Mouse (Mus musculus) megakaryocyte, embryonic 14.5 days (primary cell): ENCODE measurements around the gene Cpne7. TPM values are rescaled to one million over a fixed set of nuclear protein-coding genes. Genes with fewer than 3 reads are reported as not detected.

ENCODE experiments used
- H3K27me3 ChIP-seq: replicated peaks from 2 replicates; pipeline ENCODE3; 2012; ENCODE audit warnings: inconsistent platforms
- H3K36me3 ChIP-seq: replicated peaks from 2 replicates; pipeline ENCODE3; 2012; ENCODE audit warnings: low read length, inconsistent platforms, mixed read lengths
- H3K4me1 ChIP-seq: 2 replicates; pipeline ENCODE4 v1.6.1; 2012; ENCODE audit warnings: inconsistent platforms
- H3K4me3 ChIP-seq: replicated peaks from 2 replicates; pipeline ENCODE3; 2012; ENCODE audit warnings: moderate library complexity, mild to moderate bottlenecking, inconsistent platforms
- H3K9me3 ChIP-seq: 2 replicates; pipeline ENCODE4 v1.6.1; 2012; ENCODE audit warnings: inconsistent platforms
- FLI1 ChIP-seq: IDR thresholded peaks from 2 replicates; pipeline ENCODE4 v1.6.1; 2012; ENCODE audit warnings: low read length, inconsistent platforms, mixed read lengths
- GATA1 ChIP-seq: IDR thresholded peaks from 3 replicates; pipeline ENCODE4 v1.6.1; 2012; ENCODE audit warnings: mixed read lengths, low read length, inconsistent platforms, borderline replicate concordance
- polyA plus RNA-seq: library from polyadenylated mRNA; stranded (reverse); fragments of >175 nt; gene quantifications from 2 replicates; pipeline ENCODE4 v1.2.3, GENCODE M21; 2012; ENCODE audit warnings: low replicate concordance; ENCODE audit not compliant: insufficient read depth

Cpne7 gene
- polyA plus RNA-seq, 1 experiment, result 0.43 TPM

GRCm38 (mm10) chr8:123112892-123113291 is 4.3 kb upstream of the Cpne7 start:
- Histone ChIP-seq H3K27me3 (peaks cover 31% of the 10 kb centered on the region), H3K36me3 (no peaks in the 10 kb centered on the region), H3K4me1 (peaks cover 70% of the 10 kb centered on the region), H3K4me3 (no peak overlapping the region), H3K9me3 (no peaks in the 10 kb centered on the region)
- TF ChIP-seq FLI1, result no peak
- no peak for TF ChIP-seq GATA1

DNA sequence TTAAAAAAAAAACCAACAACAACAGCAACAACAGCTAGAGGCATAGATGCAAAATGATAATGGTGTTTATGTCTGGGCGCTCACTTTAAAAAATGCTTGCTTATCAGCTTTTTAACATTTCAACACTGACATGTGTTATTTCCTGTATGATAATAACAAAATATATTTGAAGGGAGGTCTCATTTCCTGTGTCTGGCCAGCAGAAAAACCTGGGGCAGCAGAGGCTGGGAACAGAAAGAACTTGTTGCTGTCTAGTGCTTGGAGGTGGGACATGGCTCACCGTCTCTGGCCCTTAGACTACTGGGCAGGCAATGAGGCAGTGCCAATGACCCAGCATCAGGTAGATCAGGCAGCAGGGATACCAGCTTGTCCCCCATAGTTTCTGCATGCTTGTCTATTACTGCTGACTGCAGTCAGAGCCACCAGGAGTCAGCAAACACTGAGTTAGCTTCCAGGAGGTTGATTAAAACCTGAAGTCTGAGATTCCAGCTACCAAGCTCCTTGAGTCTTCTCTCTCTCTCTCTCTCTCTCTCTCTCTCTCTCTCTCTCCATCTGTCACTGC is 3.2 kb upstream of the Cpne7 start:
- TF ChIP-seq FLI1, result no peak
- TF ChIP-seq GATA1, result no peak
- Histone ChIP-seq H3K27me3 (peaks cover 40% of the 10 kb centered on the region), H3K4me3 (peak overlapping the region; percentile 47), H3K4me1 (peaks cover 78% of the 10 kb centered on the region), H3K36me3 (no peaks in the 10 kb centered on the region), H3K9me3 (no peaks in the 10 kb centered on the region)

GRCm38 (mm10) chr8:123114644-123115043 is 2.5 kb upstream of the Cpne7 start:
- H3K27me3 ChIP-seq, result peaks cover 47% of the 10 kb centered on the region
- peaks cover 75% of the 10 kb centered on the region for H3K4me1 ChIP-seq
- no peaks in the 10 kb centered on the region for H3K9me3 ChIP-seq
- TF ChIP-seq GATA1 (no peak), FLI1 (no peak)
- H3K4me3 ChIP-seq, result no peak overlapping the region
- no peaks in the 10 kb centered on the region for H3K36me3 ChIP-seq

DNA sequence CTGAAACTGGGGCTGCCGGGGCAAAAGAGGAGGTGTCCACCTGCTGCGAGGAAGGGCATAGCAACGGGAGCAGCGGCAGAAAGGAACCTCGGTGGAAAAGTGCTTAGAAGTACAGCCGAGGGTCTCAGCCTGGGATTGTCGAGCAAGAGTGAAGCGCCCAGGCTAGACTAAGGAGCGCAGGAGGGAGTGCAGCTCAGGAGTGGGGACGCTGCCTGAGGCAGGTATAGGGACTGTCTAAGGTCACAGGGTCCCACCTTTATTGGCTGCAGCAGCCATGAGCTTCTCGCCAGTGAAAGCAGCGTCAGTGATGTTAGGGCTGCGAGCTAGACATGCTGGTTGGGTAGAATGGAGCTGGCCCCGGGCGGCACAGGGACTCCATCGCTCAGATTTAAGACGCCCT is 570 bp downstream of the Cpne7 start:
- H3K27me3 ChIP-seq, result peaks cover 70% of the 10 kb centered on the region
- TF ChIP-seq FLI1, result no peak
- TF ChIP-seq GATA1, result no peak
- no peaks in the 10 kb centered on the region for H3K36me3 ChIP-seq
- peak overlapping the region; percentile 89 for H3K4me3 ChIP-seq
- H3K4me1 ChIP-seq, result peaks cover 58% of the 10 kb centered on the region
- H3K9me3 ChIP-seq, result no peaks in the 10 kb centered on the region

DNA sequence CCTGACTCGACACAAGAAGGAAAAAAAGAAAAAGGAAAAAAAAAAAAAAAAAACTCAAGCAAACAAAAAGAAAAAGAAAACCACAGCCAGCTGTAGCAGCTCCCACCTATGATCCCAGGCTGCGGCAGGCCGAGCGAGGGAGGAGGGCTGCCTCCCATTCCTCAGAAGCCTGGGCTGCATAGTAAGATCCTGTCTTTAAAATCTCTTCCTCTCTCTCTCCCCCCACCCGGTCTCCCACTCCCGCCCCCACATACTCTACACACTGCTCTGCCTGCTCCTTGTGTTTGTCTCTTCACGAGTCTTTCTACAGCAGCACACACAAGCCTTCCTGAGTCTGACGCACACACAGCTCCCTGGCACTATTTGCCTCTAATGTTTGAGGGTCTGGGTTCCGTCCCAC is 4.9 kb downstream of the Cpne7 start:
- peaks cover 33% of the 10 kb centered on the region for H3K4me1 ChIP-seq
- H3K4me3 ChIP-seq, result no peak overlapping the region
- H3K36me3 ChIP-seq, result no peaks in the 10 kb centered on the region
- no peak for TF ChIP-seq GATA1
- TF ChIP-seq FLI1, result no peak
- peaks cover 86% of the 10 kb centered on the region for H3K27me3 ChIP-seq
- no peaks in the 10 kb centered on the region for H3K9me3 ChIP-seq

DNA sequence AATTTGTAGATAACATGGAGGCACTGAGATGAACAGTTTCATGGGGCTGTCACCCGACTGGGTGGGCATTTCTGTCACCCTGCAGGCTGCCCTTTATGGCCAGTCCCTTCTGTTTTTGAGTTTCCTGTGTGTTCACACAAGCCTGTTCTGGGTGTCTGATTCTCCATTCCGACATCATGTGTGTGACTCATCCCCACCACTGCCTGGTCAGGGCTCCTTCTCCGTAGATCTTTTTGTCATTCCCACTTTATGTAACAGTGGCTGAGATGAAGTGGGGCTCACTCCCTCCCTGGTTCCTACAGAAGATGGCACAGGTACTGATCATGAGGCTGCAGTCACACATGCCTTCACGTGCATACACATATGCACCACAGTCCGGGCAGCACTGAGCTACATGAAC is 5.5 kb downstream of the Cpne7 start:
- H3K4me3 ChIP-seq, result peak overlapping the region; percentile 29
- H3K36me3 ChIP-seq, result no peaks in the 10 kb centered on the region
- H3K9me3 ChIP-seq, result no peaks in the 10 kb centered on the region
- no peak for TF ChIP-seq GATA1
- TF ChIP-seq FLI1, result no peak
- peaks cover 86% of the 10 kb centered on the region for H3K27me3 ChIP-seq
- H3K4me1 ChIP-seq, result peaks cover 27% of the 10 kb centered on the region

DNA sequence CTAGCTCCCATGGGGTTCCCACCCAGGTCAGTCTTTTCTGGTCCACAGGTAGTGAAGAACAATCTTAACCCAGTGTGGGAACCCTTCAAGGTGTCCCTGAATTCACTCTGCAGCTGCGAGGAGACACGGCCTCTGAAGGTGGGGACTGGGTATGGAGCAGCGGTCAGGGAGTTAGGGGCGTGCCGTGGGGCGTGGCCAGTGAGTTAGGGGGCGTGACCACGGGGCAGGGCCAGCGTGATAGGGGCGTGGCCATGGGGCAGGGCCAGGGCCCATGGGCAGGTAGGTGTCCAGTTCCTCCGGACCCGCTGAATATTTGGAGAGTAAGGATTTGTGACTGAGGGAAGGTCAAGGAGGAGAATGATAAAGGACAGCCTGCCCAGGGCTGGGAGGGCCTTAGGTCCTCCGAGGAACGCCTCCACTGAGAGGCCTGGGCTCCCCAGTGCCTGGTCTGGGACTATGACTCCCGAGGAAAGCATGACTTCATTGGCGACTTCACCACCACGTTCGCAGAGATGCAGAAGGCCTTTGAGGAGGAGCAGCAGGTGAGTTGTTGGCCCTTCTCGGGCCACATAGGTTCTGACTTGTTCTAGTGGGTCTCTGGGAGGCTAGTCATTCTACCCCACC is 9.1 kb downstream of the Cpne7 start:
- Histone ChIP-seq H3K9me3 (no peaks in the 10 kb centered on the region), H3K4me1 (peaks cover 16% of the 10 kb centered on the region), H3K36me3 (no peaks in the 10 kb centered on the region), H3K4me3 (peak overlapping the region; percentile 64), H3K27me3 (peaks cover 91% of the 10 kb centered on the region)
- TF ChIP-seq FLI1, result no peak
- TF ChIP-seq GATA1, result no peak

GRCm38 (mm10) chr8:123131041-123131440 is 13.9 kb downstream of the Cpne7 start:
- H3K9me3 ChIP-seq, result peaks cover 11% of the 10 kb centered on the region
- peaks cover 88% of the 10 kb centered on the region for H3K27me3 ChIP-seq
- H3K4me3 ChIP-seq, result no peak overlapping the region
- TF ChIP-seq GATA1 (no peak), FLI1 (no peak)
- no peaks in the 10 kb centered on the region for H3K36me3 ChIP-seq
- peaks cover 15% of the 10 kb centered on the region for H3K4me1 ChIP-seq

DNA sequence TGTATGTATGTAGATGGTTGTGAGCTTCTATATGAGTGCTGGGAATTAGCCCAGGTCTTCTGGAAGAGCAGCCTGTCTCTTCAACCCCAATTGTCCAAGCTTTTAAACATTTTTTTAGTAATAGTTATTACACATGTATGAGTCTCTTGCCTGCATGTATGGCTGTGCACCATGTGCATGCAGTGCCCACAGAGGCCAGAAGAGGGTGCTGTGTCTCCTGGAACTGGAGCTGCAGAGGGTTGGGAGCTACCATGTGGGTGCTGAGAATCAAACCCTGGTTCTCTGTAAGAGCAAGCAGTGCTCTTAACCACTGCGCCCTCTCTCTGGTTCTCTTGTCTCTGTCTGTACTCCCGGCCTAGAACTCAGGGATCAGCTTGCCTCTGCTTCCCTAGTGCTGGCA is 15.8 kb downstream of the Cpne7 start:
- H3K9me3 ChIP-seq, result peaks cover 11% of the 10 kb centered on the region
- peaks cover 16% of the 10 kb centered on the region for H3K4me1 ChIP-seq
- TF ChIP-seq GATA1, result no peak
- TF ChIP-seq FLI1, result no peak
- peaks cover 85% of the 10 kb centered on the region for H3K27me3 ChIP-seq
- no peak overlapping the region for H3K4me3 ChIP-seq
- no peaks in the 10 kb centered on the region for H3K36me3 ChIP-seq

DNA sequence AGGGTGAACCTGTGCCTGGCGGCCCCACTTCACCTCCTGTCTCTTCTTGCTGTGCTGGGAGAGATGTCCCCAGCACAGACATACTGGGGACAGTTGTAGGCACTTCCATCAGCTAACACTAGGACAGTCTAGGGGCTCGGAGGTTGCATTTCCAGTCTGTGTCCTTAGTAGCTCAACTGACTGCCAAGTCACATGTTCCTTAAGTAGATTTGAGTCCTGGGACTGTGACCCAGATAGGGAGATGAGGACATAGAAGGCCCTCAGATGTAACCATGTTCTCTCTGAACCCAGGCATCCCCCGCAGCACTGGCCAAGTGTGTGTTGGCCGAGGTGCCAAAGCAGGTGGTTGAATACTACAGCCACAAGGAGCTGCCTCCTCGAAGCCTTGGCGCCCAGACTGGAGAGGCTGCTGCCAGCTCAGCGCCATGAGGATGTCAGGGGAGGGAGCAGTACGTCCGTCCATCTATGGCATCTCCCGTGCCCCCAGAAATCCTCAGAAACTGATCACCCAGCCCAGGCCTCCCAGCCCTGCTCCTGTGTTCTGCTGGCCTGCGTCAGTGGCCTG is 17.1 kb downstream of the Cpne7 start:
- Histone ChIP-seq H3K9me3 (peaks cover 11% of the 10 kb centered on the region), H3K27me3 (peaks cover 81% of the 10 kb centered on the region), H3K4me1 (peaks cover 16% of the 10 kb centered on the region), H3K4me3 (no peak overlapping the region), H3K36me3 (no peaks in the 10 kb centered on the region)
- TF ChIP-seq GATA1, result no peak
- TF ChIP-seq FLI1, result no peak

GRCm38 (mm10) chr8:123135406-123135805 is 18.2 kb downstream of the Cpne7 start:
- TF ChIP-seq FLI1 (no peak), GATA1 (no peak)

More at GRCm38 (mm10) chr8:123135406-123135805, 18.2 kb downstream of the Cpne7 start:
- Histone ChIP-seq H3K36me3 (no peaks in the 10 kb centered on the region), H3K4me3 (no peak overlapping the region), H3K27me3 (peaks cover 78% of the 10 kb centered on the region), H3K4me1 (peaks cover 16% of the 10 kb centered on the region), H3K9me3 (peaks cover 11% of the 10 kb centered on the region)
